Mouse (Mus musculus) heart, embryonic 16.5 days (tissue): ENCODE measurements around the gene Btnl4. TPM values are rescaled to one million over a fixed set of nuclear protein-coding genes. Genes with fewer than 3 reads are reported as not detected.

ENCODE experiments used
- ATAC-seq: fragments of 200-750 bp; cut with Nextera tagmentation; replicated peaks from 2 replicates; pipeline ENCODE4 v1.8.0; 2017; ENCODE audit warnings: moderate number of reproducible peaks; ENCODE audit not compliant: insufficient read depth, low FRiP score; ENCODE audit errors: extremely low read depth
- H3K27ac ChIP-seq: fragments of 300-500 bp; sonication (generic); 2 replicates; pipeline ENCODE4 v1.5.1; 2014; ENCODE audit warnings: mild to moderate bottlenecking, low read length, control low read depth, moderate library complexity
- H3K27me3 ChIP-seq: fragments of 300-500 bp; sonication (generic); 2 replicates; pipeline ENCODE4 v1.6.1; 2014; ENCODE audit warnings: low read length, mixed read lengths; ENCODE audit not compliant: control insufficient read depth, insufficient read depth
- H3K36me3 ChIP-seq: fragments of 300-500 bp; sonication (generic); 2 replicates; pipeline ENCODE4 v1.6.1; 2014; ENCODE audit not compliant: control insufficient read depth, insufficient read depth
- H3K4me1 ChIP-seq: fragments of 300-500 bp; sonication (generic); 2 replicates; pipeline ENCODE4 v1.6.1; 2014; ENCODE audit warnings: low read length, mixed read lengths; ENCODE audit not compliant: control insufficient read depth, insufficient read depth
- H3K4me2 ChIP-seq: fragments of 300-500 bp; sonication (generic); 2 replicates; pipeline ENCODE4 v1.6.1; 2014; ENCODE audit warnings: low read depth, mild to moderate bottlenecking, control low read depth, low read length
- H3K4me3 ChIP-seq: fragments of 300-500 bp; sonication (generic); 2 replicates; pipeline ENCODE4 v1.5.1; 2014; ENCODE audit warnings: mild to moderate bottlenecking, control low read depth, low read length
- H3K9ac ChIP-seq: fragments of 300-500 bp; sonication (generic); 2 replicates; pipeline ENCODE4 v1.6.1; 2014; ENCODE audit warnings: low read length, control low read depth
- H3K9me3 ChIP-seq: fragments of 300-500 bp; sonication (generic); replicated peaks from 2 replicates; pipeline ENCODE4 v1.6.1; 2016; ENCODE audit warnings: low read length; ENCODE audit not compliant: control insufficient read depth
- WGBS: fragments of 180-500 bp; shearing (Covaris S2); extraction: QIAGEN DNeasy Blood & Tissue Kit; methylation state at CpG from one replicate; pipeline ENCODE4 v1.1.7; 2014; 5-methylcytosine and 5-hydroxymethylcytosine counted together
- polyA plus RNA-seq: library from polyadenylated mRNA; unstranded; fragments of >200 nt; fragmentation: Nextera tagmentation; extraction: Ambion mirVana; gene quantifications from 2 replicates; pipeline ENCODE4 v1.2.1, GENCODE M21; 2015

Btnl4 gene
- polyA plus RNA-seq, 1 experiment from 2014 or later, result 0.08 TPM

DNA sequence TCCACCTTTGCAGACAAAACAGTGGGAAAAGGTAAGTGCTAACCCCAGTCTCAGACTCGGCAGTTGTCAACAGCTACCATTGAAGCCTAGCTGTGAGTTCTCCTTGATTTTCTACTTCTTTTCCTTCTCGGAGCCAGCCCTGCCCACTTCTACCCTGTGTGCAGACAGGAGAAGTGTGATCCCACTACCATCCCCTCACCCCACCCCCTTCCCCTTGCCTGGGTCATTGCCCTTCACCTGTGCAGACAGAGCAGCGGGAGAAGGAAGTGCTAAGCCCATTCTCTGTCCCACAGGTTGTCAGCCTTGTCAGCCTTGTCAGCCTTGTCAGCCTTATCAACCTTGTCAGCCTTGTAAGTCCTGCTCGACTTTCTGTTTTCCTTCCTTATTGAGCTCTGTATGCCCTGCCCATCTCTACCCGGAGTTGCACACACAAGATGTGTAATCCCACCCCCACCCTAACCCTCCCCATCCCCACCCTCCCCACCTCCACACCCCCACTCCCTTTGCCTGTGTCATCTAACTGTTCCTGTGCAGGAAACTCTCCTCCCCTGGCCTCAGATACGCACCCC, 28.6 kb downstream of the Btnl4 start:
- no peak overlapping the region for H3K27ac ChIP-seq
- H3K4me2 ChIP-seq, result no peak overlapping the region
- no peak for ATAC-seq
- H3K9ac ChIP-seq, result no peak overlapping the region
- no peaks in the 10 kb centered on the region for H3K27me3 ChIP-seq
- H3K4me1 ChIP-seq, result no peaks in the 10 kb centered on the region
- H3K4me3 ChIP-seq, result no peak overlapping the region
- no peaks in the 10 kb centered on the region for H3K9me3 ChIP-seq
- WGBS, result 19% methylated on average over 6 of the region's 6 CpGs
- no peaks in the 10 kb centered on the region for H3K36me3 ChIP-seq

DNA sequence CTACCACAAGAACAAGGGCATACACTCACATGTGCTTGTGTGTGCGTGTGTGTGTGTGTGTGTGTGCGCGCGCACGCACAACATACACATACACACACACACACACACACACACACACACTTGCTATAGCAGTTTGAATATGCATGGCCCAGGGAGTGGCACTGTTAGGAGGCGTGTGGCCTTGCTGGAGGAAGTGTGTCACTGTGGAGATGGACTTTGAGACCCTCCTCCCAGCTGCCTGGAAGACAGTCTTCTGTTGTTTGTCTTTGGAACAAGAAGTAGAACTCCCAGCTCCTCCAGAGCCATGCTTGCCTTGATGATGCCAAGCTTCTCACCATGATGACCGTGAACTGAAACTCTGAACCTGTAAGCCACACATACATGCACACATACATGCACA, 35.1 kb downstream of the Btnl4 start:
- H3K27me3 ChIP-seq, result no peaks in the 10 kb centered on the region
- H3K4me2 ChIP-seq, result no peak overlapping the region
- no peaks in the 10 kb centered on the region for H3K9me3 ChIP-seq
- no peaks in the 10 kb centered on the region; the same call in 1 of the 2 replicates for H3K4me1 ChIP-seq
- H3K4me3 ChIP-seq, result no peak overlapping the region
- H3K36me3 ChIP-seq, result no peaks in the 10 kb centered on the region
- ATAC-seq, result no peak
- no peak overlapping the region for H3K9ac ChIP-seq
- H3K27ac ChIP-seq, result no peak overlapping the region
- WGBS, result 80% methylated on average over 7 of the region's 7 CpGs

DNA sequence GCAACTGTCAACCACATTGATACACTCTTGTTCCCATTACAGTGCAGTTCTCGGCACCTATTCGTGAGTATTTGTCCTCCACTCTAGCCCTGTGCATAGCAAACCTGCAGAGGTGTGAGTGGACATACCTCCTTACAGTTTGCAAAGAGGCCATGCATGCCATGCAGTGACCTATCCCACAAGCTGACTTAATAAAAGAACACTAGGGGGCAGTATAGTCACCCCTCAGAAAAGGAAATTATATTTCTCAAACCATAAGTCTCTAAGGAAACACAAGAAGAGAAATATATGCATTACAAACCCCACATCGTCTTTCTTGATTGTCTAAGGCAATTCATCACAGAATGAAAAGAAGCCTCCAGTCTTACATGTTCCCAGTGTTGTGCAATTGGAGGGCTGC, 37.3 kb downstream of the Btnl4 start:
- no peak overlapping the region for H3K4me3 ChIP-seq
- no peaks in the 10 kb centered on the region for H3K36me3 ChIP-seq
- no peak overlapping the region for H3K9ac ChIP-seq
- H3K9me3 ChIP-seq, result 0 out of 2 replicates have a peak, but pooled peaks cover 4% of the 10 kb centered on the region
- no peak overlapping the region for H3K4me2 ChIP-seq
- no peaks in the 10 kb centered on the region; the same call in 1 of the 2 replicates for H3K4me1 ChIP-seq
- no peaks in the 10 kb centered on the region for H3K27me3 ChIP-seq
- WGBS, result 31% methylated on average over 3 of the region's 3 CpGs
- no peak overlapping the region for H3K27ac ChIP-seq
- ATAC-seq, result no peak

DNA sequence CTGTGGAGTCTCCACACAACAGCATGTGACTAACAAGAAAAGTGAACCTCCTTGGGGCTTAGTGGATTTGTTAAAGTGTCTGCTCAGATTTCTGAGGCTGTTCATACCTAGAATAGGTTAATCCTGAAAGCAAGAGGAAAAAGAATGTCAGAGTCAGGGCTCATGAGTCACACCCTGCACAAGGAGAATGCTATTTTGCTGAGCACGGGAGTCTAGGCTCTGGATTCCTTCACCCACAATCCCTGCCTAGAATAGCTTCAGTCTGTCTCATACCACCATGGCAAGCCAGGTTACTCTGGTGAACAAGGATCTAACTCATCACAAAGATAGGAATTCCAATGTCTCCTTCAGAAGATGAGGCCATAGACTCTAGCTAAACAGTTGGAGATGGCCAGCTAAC, 38.5 kb downstream of the Btnl4 start:
- Histone ChIP-seq H3K27me3 (no peaks in the 10 kb centered on the region), H3K4me3 (no peak overlapping the region), H3K4me1 (no peaks in the 10 kb centered on the region; the same call in 1 of the 2 replicates), H3K4me2 (no peak overlapping the region), H3K9me3 (0 out of 2 replicates have a peak, but pooled peaks cover 4% of the 10 kb centered on the region), H3K9ac (no peak overlapping the region), H3K27ac (no peak overlapping the region), H3K36me3 (no peaks in the 10 kb centered on the region)
- WGBS, result 10% methylated on average over 1 of the region's 1 CpGs
- ATAC-seq, result no peak

DNA sequence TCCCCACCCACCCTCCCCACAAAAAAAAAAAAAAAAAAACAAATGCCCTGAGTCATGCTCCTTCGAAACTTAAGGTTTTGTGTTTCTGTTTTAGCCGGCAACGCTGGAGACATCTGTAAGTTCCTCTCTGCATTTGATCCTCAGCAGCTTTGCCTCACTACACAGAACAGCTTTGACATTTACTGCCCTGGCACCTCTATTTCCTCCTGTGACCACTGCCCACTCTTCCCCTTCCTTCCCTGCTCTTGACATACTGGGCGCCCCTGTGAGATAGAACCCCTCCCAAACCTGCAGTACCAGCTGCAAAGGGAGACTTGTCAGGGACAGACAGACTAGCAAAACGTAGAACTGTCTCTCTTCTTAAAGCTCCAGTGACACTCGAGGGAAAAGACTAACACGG, 39.5 kb downstream of the Btnl4 start:
- no peaks in the 10 kb centered on the region for H3K36me3 ChIP-seq
- 0 out of 2 replicates have a peak, but pooled peaks cover 4% of the 10 kb centered on the region for H3K9me3 ChIP-seq
- WGBS, result 48% methylated on average over 7 of the region's 7 CpGs

DNA sequence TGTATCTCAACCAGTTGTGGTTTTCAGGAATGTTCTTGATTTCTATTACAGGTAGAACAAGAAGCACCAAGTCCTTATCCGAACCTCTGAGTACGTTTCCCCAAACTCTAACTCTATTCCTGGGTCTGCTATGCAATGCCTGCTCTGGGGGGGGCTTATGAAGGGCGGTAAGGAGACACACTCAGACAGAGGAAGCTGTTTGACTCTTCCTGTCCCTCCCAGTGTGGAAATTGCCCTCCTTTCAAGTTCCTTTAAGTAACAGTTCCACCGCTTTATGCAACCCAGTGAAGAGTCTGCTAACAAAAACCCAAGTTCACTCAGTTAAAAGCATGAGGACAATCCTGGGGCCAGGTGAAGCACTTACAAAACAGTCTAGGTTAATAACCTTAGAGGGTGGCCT, 40.0 kb downstream of the Btnl4 start:
- ATAC-seq, result no peak
- 52% methylated on average over 4 of the region's 4 CpGs for WGBS
- Histone ChIP-seq H3K4me3 (no peak overlapping the region), H3K36me3 (no peaks in the 10 kb centered on the region), H3K27ac (no peak overlapping the region), H3K9ac (no peak overlapping the region), H3K4me1 (no peaks in the 10 kb centered on the region; the same call in 1 of the 2 replicates), H3K4me2 (no peak overlapping the region), H3K9me3 (0 out of 2 replicates have a peak, but pooled peaks cover 4% of the 10 kb centered on the region), H3K27me3 (no peaks in the 10 kb centered on the region)

More for the DNA sequence above, 39.5 kb downstream of the Btnl4 start:
- H3K27ac ChIP-seq, result no peak overlapping the region; the same call in 1 of the 2 replicates
- H3K4me1 ChIP-seq, result no peaks in the 10 kb centered on the region; the same call in 1 of the 2 replicates
- H3K4me3 ChIP-seq, result no peak overlapping the region
- H3K9ac ChIP-seq, result no peak overlapping the region
- ATAC-seq, result no peak
- H3K27me3 ChIP-seq, result no peaks in the 10 kb centered on the region
- no peak overlapping the region for H3K4me2 ChIP-seq

DNA sequence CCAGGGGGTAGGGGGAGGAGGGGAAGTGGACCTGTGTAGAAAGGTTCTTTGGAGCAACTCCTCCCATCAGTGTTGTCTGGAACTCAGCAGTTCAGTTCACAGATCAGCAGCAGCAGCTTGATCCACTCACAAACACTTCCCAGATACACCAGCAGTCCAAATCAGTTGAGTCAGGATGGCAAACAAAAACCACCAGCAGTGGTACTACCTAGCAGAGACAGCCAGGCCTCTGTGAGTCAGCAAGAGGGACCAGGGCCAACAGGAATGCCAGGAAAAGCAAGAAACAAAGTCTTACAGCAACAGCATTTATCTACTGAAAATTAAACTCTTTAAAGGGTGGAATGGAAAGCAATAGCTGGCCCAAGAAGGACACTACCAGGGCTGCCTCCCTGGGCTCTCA, 49.5 kb downstream of the Btnl4 start:
- ATAC-seq, result no peak
- H3K4me3 ChIP-seq, result no peak overlapping the region
- no peaks in the 10 kb centered on the region for H3K9me3 ChIP-seq
- no peak overlapping the region for H3K4me2 ChIP-seq
- no peaks in the 10 kb centered on the region for H3K36me3 ChIP-seq
- H3K4me1 ChIP-seq, result no peaks in the 10 kb centered on the region
- H3K27ac ChIP-seq, result no peak overlapping the region
- H3K27me3 ChIP-seq, result no peaks in the 10 kb centered on the region
- no peak overlapping the region for H3K9ac ChIP-seq

DNA sequence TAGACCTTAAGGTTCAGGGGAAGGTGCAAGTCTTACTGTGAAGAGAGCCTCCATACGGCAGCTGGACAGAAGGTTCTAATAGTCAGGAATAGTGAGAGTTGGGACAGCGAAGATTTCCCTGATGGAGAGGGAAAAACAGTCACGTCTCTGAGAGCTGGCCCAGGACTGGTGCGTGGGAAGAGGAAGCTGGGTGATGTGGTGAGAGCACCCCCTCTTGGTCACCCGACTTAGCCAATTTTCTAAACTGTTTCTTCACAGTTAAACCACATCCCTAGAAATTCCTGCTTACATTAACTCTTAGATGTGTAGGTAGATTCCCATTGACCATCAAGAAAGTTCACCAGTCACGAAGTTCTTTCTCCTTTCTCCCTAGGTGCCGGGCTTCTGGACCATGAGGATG, 57.1 kb downstream of the Btnl4 start:
- Histone ChIP-seq H3K9ac (no peak overlapping the region), H3K4me2 (no peak overlapping the region), H3K4me1 (no peaks in the 10 kb centered on the region), H3K27me3 (peaks cover 2% of the 10 kb centered on the region; the same call in 1 of the 2 replicates), H3K4me3 (no peak overlapping the region), H3K36me3 (no peaks in the 10 kb centered on the region), H3K9me3 (no peaks in the 10 kb centered on the region), H3K27ac (no peak overlapping the region)
- no peak for ATAC-seq
- 60% methylated on average over 7 of the region's 7 CpGs for WGBS
